Mouse (Mus musculus): ENCODE measurements around the gene Trp73. TPM values are rescaled to one million over a fixed set of nuclear protein-coding genes. Genes with fewer than 3 reads are reported as not detected.

Gene Trp73
- polyA plus RNA-seq, 1 experiment from 2014 or later = 0.04 TPM

- Histone ChIP-seq H3K4me1 (peaks cover 25% of the 10 kb centered on the region), H3K4me2 (no peak overlapping the region), H3K27me3 (replicated peaks) (no peaks in the 10 kb centered on the region; the same call in none of the 2 replicates), H3K9me3 (replicated peaks) (no peaks in the 10 kb centered on the region), H3K27ac (replicated peaks) (no peak overlapping the region), H3K9ac (replicated peaks) (no peak overlapping the region), H3K36me3 (peaks cover 5% of the 10 kb centered on the region), H3K4me3 (replicated peaks) (no peak overlapping the region)
- no peak for ATAC-seq (ENCODE audit: low FRiP score)
- 15% methylated on average over 7 of the region's 7 CpGs for WGBS
Measured at GRCm38 (mm10) chr4:154163296-154163695, 23.3 kb upstream of the Trp73 start.

GRCm38 (mm10) chr4:154160538-154161390, 20.8 kb upstream of the Trp73 start, which contains the start of gene Tprgl:
TSS of gene Tprgl (minus strand) at chr4:154160666.
- Histone ChIP-seq H3K9me3 (replicated peaks) (no peaks in the 10 kb centered on the region), H3K27me3 (replicated peaks) (no peaks in the 10 kb centered on the region), H3K36me3 (peaks cover 30% of the 10 kb centered on the region), H3K4me3 (replicated peaks) (peak within 1 kb of the TSS; percentile 87), H3K4me2 (peak within 1 kb of the TSS; percentile 93), H3K27ac (replicated peaks) (peak within 1 kb of the TSS; percentile 80), H3K4me1 (peaks cover 25% of the 10 kb centered on the region), H3K9ac (replicated peaks) (peak within 1 kb of the TSS; percentile 75)
- WGBS = under 1% methylated on average over 67 of the region's 75 CpGs
- peak; percentile 97 for ATAC-seq (ENCODE audit: low FRiP score)

- peaks cover 25% of the 10 kb centered on the region for H3K4me1 ChIP-seq
- H3K27ac ChIP-seq (replicated peaks) = peak overlapping the region; percentile 80
- peaks cover 36% of the 10 kb centered on the region for H3K36me3 ChIP-seq
- WGBS = 3% methylated on average over 39 of the region's 47 CpGs
- H3K4me2 ChIP-seq = peak overlapping the region; percentile 74
- peak overlapping the region; percentile 75 for H3K9ac ChIP-seq (replicated peaks)
- no peaks in the 10 kb centered on the region for H3K9me3 ChIP-seq (replicated peaks)
- H3K27me3 ChIP-seq (replicated peaks) = no peaks in the 10 kb centered on the region
- peak overlapping the region; percentile 87 for H3K4me3 ChIP-seq (replicated peaks)
- ATAC-seq (ENCODE audit: low FRiP score) = peak; percentile 48
Measured at GRCm38 (mm10) chr4:154159961-154160537, 20.0 kb upstream of the Trp73 start.

- Histone ChIP-seq H3K9me3 (replicated peaks) (no peaks in the 10 kb centered on the region), H3K36me3 (peaks cover 43% of the 10 kb centered on the region), H3K4me3 (replicated peaks) (peak overlapping the region; percentile 87), H3K27ac (replicated peaks) (no peak overlapping the region), H3K27me3 (replicated peaks) (no peaks in the 10 kb centered on the region), H3K4me2 (peak overlapping the region; percentile 74), H3K4me1 (peaks cover 25% of the 10 kb centered on the region), H3K9ac (replicated peaks) (peak overlapping the region; percentile 75; the same call in 1 of the 2 replicates)
- ATAC-seq (ENCODE audit: low FRiP score) = no peak
- 21% methylated on average over 6 of the region's 6 CpGs for WGBS
Measured at GRCm38 (mm10) chr4:154159002-154159401, 19.0 kb upstream of the Trp73 start.

GRCm38 (mm10) chr4:154157970-154158662, 18.1 kb upstream of the Trp73 start:
- no peak overlapping the region for H3K9ac ChIP-seq (replicated peaks)
- WGBS = 92% methylated on average over 14 of the region's 14 CpGs
- no peak overlapping the region for H3K4me2 ChIP-seq
- ATAC-seq (ENCODE audit: low FRiP score) = no peak
- H3K27me3 ChIP-seq (replicated peaks) = no peaks in the 10 kb centered on the region
- peaks cover 25% of the 10 kb centered on the region for H3K4me1 ChIP-seq
- H3K27ac ChIP-seq (replicated peaks) = no peak overlapping the region
- peaks cover 43% of the 10 kb centered on the region for H3K36me3 ChIP-seq
- no peaks in the 10 kb centered on the region for H3K9me3 ChIP-seq (replicated peaks)
- no peak overlapping the region for H3K4me3 ChIP-seq (replicated peaks)

- WGBS = 88% methylated on average over 7 of the region's 7 CpGs
- Histone ChIP-seq H3K9me3 (replicated peaks) (no peaks in the 10 kb centered on the region), H3K36me3 (peaks cover 60% of the 10 kb centered on the region), H3K27ac (replicated peaks) (no peak overlapping the region), H3K4me2 (no peak overlapping the region), H3K9ac (replicated peaks) (no peak overlapping the region), H3K4me3 (replicated peaks) (no peak overlapping the region), H3K4me1 (peaks cover 18% of the 10 kb centered on the region), H3K27me3 (replicated peaks) (no peaks in the 10 kb centered on the region)
- no peak for ATAC-seq (ENCODE audit: low FRiP score)
Measured at GRCm38 (mm10) chr4:154156050-154156449, 16.0 kb upstream of the Trp73 start.

- peaks cover 7% of the 10 kb centered on the region for H3K4me1 ChIP-seq
- peaks cover 69% of the 10 kb centered on the region for H3K36me3 ChIP-seq
Measured at GRCm38 (mm10) chr4:154154104-154154503, 14.1 kb upstream of the Trp73 start.

GRCm38 (mm10) chr4:154146342-154146741, 6.3 kb upstream of the Trp73 start:
- H3K4me1 ChIP-seq = peaks cover 16% of the 10 kb centered on the region
- H3K4me3 ChIP-seq (replicated peaks) = no peak overlapping the region
- no peaks in the 10 kb centered on the region for H3K9me3 ChIP-seq (replicated peaks)
- peaks cover under 1% of the 10 kb centered on the region; the same call in 1 of the 2 replicates for H3K27me3 ChIP-seq (replicated peaks)
- H3K4me2 ChIP-seq = no peak overlapping the region
- WGBS = 87% methylated on average over 10 of the region's 10 CpGs
- H3K27ac ChIP-seq (replicated peaks) = no peak overlapping the region
- H3K36me3 ChIP-seq = peaks cover 32% of the 10 kb centered on the region
- no peak overlapping the region for H3K9ac ChIP-seq (replicated peaks)
- no peak for ATAC-seq (ENCODE audit: low FRiP score)

More at GRCm38 (mm10) chr4:154154104-154154503, 14.1 kb upstream of the Trp73 start:
- Histone ChIP-seq H3K27ac (replicated peaks) (no peak overlapping the region), H3K9me3 (replicated peaks) (no peaks in the 10 kb centered on the region), H3K27me3 (replicated peaks) (no peaks in the 10 kb centered on the region), H3K9ac (replicated peaks) (no peak overlapping the region), H3K4me2 (no peak overlapping the region), H3K4me3 (replicated peaks) (no peak overlapping the region)
- WGBS = 74% methylated on average over 11 of the region's 11 CpGs
- no peak for ATAC-seq (ENCODE audit: low FRiP score)

GRCm38 (mm10) chr4:154144712-154145111, 4.7 kb upstream of the Trp73 start:
- WGBS = 82% methylated on average over 3 of the region's 3 CpGs

GRCm38 (mm10) chr4:154142211-154143040, 2.4 kb upstream of the Trp73 start, which contains the start of gene Wrap73:
TSS of gene Wrap73 (plus strand) at chr4:154142372.
- peaks cover 40% of the 10 kb centered on the region for H3K4me1 ChIP-seq
- WGBS = 3% methylated on average over 48 of the region's 49 CpGs
- peak; percentile 94 for ATAC-seq (ENCODE audit: low FRiP score)

More at GRCm38 (mm10) chr4:154144712-154145111, 4.7 kb upstream of the Trp73 start:
- Histone ChIP-seq H3K27ac (replicated peaks) (no peak overlapping the region), H3K9me3 (replicated peaks) (no peaks in the 10 kb centered on the region), H3K4me1 (peaks cover 32% of the 10 kb centered on the region), H3K36me3 (peaks cover 26% of the 10 kb centered on the region), H3K9ac (replicated peaks) (no peak overlapping the region), H3K27me3 (replicated peaks) (peaks cover 11% of the 10 kb centered on the region), H3K4me2 (no peak overlapping the region), H3K4me3 (replicated peaks) (no peak overlapping the region)
- no peak for ATAC-seq (ENCODE audit: low FRiP score)

More at GRCm38 (mm10) chr4:154142211-154143040, 2.4 kb upstream of the Trp73 start, which contains the start of gene Wrap73:
- peaks cover 12% of the 10 kb centered on the region for H3K36me3 ChIP-seq
- H3K27ac ChIP-seq (replicated peaks) = peak within 1 kb of the TSS; percentile 81
- peak within 1 kb of the TSS; percentile 87 for H3K4me3 ChIP-seq (replicated peaks)
- no peaks in the 10 kb centered on the region for H3K9me3 ChIP-seq (replicated peaks)
- H3K4me2 ChIP-seq = peak within 1 kb of the TSS; percentile 94
- H3K9ac ChIP-seq (replicated peaks) = peak within 1 kb of the TSS; percentile 75
- peaks cover 34% of the 10 kb centered on the region for H3K27me3 ChIP-seq (replicated peaks)

Data from neural tube, embryonic 15.5 days (tissue).